Mouse (Mus musculus): ENCODE measurements around the gene Actr10. TPM values are rescaled to one million over a fixed set of nuclear protein-coding genes. Genes with fewer than 3 reads are reported as not detected.

Actr10 gene
- polyA plus RNA-seq, 1 experiment from 2014 or later: 226 TPM

DNA sequence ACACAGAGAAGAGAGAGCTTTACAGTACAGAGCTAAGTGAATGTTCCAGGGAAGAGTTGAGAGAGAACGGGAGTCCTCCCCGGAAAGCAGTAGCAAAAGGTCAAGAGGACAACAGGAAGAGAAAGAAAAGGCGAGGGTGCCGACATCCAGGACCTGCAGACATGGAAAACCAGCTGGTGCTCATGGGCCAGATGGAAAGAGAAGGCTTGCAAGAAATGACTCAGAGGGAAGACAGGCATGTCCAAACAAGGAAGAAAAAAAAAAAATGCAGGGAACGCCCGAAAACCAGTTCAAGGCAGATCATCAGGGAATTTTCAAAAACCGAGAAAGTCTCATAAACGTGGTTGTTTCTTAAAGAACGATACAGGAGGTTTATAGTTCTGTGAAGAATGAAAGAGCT is 30.8 kb upstream of the Actr10 start:
- no peak for ATAC-seq (ENCODE audit: insufficient number of reproducible peaks, insufficient read depth, low FRiP score, low read depth)
- Histone ChIP-seq H3K4me3 (ENCODE audit: low read depth, low read length) (no peak overlapping the region), H3K36me3 (ENCODE audit: control insufficient read depth, insufficient read depth, low read length) (0 out of 2 replicates have a peak, but pooled peaks cover 3% of the 10 kb centered on the region), H3K4me1 (ENCODE audit: control insufficient read depth, insufficient read depth, low read length) (no peaks in the 10 kb centered on the region), H3K4me2 (replicated peaks; ENCODE audit: low read depth, low read length) (no peak overlapping the region), H3K27me3 (ENCODE audit: control insufficient read depth, insufficient read depth, low read length) (no peaks in the 10 kb centered on the region), H3K9me3 (ENCODE audit: control insufficient read depth, low read depth, low read length) (no peaks in the 10 kb centered on the region; the same call in 1 of the 2 replicates), H3K9ac (replicated peaks; ENCODE audit: low read depth, low read length) (no peak overlapping the region), H3K27ac (ENCODE audit: low read length) (peak overlapping the region; percentile 44; the same call in 1 of the 2 replicates)
- 57% methylated on average over 9 of the region's 9 CpGs for WGBS

DNA sequence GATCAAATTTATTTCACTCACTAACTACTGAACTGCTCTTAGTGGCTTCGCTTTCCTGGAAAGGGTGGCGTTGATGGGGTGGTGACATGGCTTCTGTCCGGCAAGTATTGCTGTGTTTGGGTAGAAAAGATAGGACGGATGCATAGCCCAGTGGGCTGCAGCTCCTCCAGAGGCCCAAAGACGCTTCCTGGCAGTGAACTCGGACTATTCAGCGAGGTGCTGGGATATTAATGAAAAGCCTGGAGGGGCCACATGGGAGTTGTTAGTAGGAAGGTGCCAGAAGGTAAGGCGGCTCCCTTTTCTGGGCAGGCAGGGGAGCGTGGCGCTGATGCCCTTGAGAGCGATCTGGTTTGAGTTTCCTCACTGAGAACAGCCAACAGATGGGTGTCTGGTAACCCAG is 30.0 kb upstream of the Actr10 start:
- Histone ChIP-seq H3K9ac (replicated peaks; ENCODE audit: low read depth, low read length) (no peak overlapping the region), H3K4me3 (ENCODE audit: low read depth, low read length) (no peak overlapping the region), H3K4me1 (ENCODE audit: control insufficient read depth, insufficient read depth, low read length) (no peaks in the 10 kb centered on the region), H3K27me3 (ENCODE audit: control insufficient read depth, insufficient read depth, low read length) (no peaks in the 10 kb centered on the region), H3K27ac (ENCODE audit: low read length) (no peak overlapping the region), H3K4me2 (replicated peaks; ENCODE audit: low read depth, low read length) (no peak overlapping the region), H3K9me3 (ENCODE audit: control insufficient read depth, low read depth, low read length) (no peaks in the 10 kb centered on the region; the same call in 1 of the 2 replicates), H3K36me3 (ENCODE audit: control insufficient read depth, insufficient read depth, low read length) (0 out of 2 replicates have a peak, but pooled peaks cover 3% of the 10 kb centered on the region)
- ATAC-seq (ENCODE audit: insufficient number of reproducible peaks, insufficient read depth, low FRiP score, low read depth): no peak
- 88% methylated on average over 11 of the region's 11 CpGs for WGBS

DNA sequence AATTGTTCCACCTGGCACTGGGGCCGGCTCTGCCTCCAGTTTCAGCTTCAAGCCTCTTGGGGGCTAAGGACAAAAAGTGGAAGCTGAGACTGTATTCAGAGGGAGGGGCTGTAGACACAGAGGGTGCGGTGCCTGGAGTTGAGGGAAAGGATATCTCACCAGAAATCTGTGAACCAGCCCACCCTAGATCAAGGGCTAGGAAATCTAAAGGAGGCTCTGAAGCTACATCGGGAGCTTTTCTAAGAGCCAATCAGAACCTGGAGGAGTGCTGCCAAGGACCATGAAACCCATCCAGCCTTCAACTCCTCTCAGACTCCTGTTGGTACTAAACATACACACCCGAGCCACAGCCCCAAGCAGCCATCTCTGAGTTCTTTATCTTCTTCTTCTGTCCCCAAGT is 29.6 kb upstream of the Actr10 start:
- no peak overlapping the region for H3K27ac ChIP-seq (ENCODE audit: low read length)
- H3K4me1 ChIP-seq (ENCODE audit: control insufficient read depth, insufficient read depth, low read length): no peaks in the 10 kb centered on the region
- no peak overlapping the region for H3K9ac ChIP-seq (replicated peaks; ENCODE audit: low read depth, low read length)
- 0 out of 2 replicates have a peak, but pooled peaks cover 3% of the 10 kb centered on the region for H3K36me3 ChIP-seq (ENCODE audit: control insufficient read depth, insufficient read depth, low read length)
- 68% methylated on average over 4 of the region's 4 CpGs for WGBS
- H3K27me3 ChIP-seq (ENCODE audit: control insufficient read depth, insufficient read depth, low read length): no peaks in the 10 kb centered on the region
- H3K9me3 ChIP-seq (ENCODE audit: control insufficient read depth, low read depth, low read length): no peaks in the 10 kb centered on the region; the same call in 1 of the 2 replicates
- no peak for ATAC-seq (ENCODE audit: insufficient number of reproducible peaks, insufficient read depth, low FRiP score, low read depth)
- H3K4me2 ChIP-seq (replicated peaks; ENCODE audit: low read depth, low read length): no peak overlapping the region
- no peak overlapping the region for H3K4me3 ChIP-seq (ENCODE audit: low read depth, low read length)

DNA sequence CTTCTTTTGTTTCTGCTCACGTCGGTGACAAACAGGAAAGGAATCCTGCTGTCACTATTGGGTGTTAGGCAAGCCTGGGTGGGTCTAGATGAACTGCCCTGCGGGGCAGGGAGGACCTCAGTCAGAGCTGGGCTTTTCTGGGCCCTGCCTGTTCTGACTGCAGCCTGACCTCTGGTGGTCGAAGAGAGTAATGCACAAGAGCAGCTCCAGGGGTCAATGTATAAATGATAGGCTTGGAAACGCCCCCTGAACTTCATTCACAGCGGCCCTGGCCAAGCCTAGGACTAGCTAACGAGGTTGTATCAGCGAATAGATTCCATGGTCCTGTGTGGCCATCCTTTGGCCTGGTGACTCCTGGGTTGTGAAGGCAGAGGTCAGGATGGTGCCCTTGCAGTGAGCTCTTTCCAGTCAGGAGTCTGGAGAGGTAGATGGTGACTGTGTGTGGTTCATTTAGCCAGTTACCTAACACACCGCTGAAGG is 27.4 kb upstream of the Actr10 start:
- H3K27me3 ChIP-seq (ENCODE audit: control insufficient read depth, insufficient read depth, low read length): no peaks in the 10 kb centered on the region
- 0 out of 2 replicates have a peak, but pooled peaks have one; percentile 44 for ATAC-seq (ENCODE audit: insufficient number of reproducible peaks, insufficient read depth, low FRiP score, low read depth)
- H3K9ac ChIP-seq (replicated peaks; ENCODE audit: low read depth, low read length): no peak overlapping the region
- no peaks in the 10 kb centered on the region for H3K4me1 ChIP-seq (ENCODE audit: control insufficient read depth, insufficient read depth, low read length)
- H3K27ac ChIP-seq (ENCODE audit: low read length): no peak overlapping the region
- no peak overlapping the region for H3K4me3 ChIP-seq (ENCODE audit: low read depth, low read length)
- H3K4me2 ChIP-seq (replicated peaks; ENCODE audit: low read depth, low read length): no peak overlapping the region
- no peaks in the 10 kb centered on the region; the same call in 1 of the 2 replicates for H3K9me3 ChIP-seq (ENCODE audit: control insufficient read depth, low read depth, low read length)
- WGBS: 12% methylated on average over 9 of the region's 9 CpGs
- no peaks in the 10 kb centered on the region for H3K36me3 ChIP-seq (ENCODE audit: control insufficient read depth, insufficient read depth, low read length)

DNA sequence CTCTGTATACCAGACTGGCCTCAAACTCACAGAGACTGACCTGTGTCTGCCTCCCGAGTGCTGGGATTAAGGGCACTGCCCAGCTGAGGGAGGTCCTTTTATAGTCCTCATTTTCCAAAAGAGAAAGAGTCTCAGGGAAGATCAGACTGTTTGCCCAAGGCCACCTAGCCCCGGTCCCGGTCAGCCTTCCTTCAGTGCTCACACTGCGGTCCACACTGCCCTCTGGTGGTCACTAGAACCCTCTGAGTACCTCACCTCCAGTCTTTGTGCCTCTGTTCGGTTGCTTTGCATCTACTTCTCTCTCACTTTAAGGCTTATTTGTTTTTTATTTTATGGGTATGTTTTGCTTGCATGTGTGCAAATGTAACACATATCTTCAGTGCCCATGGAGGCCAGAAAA is 26.6 kb upstream of the Actr10 start:
- Histone ChIP-seq H3K4me2 (replicated peaks; ENCODE audit: low read depth, low read length) (no peak overlapping the region), H3K9me3 (ENCODE audit: control insufficient read depth, low read depth, low read length) (no peaks in the 10 kb centered on the region; the same call in 1 of the 2 replicates), H3K27me3 (ENCODE audit: control insufficient read depth, insufficient read depth, low read length) (no peaks in the 10 kb centered on the region), H3K9ac (replicated peaks; ENCODE audit: low read depth, low read length) (no peak overlapping the region), H3K4me3 (ENCODE audit: low read depth, low read length) (no peak overlapping the region), H3K27ac (ENCODE audit: low read length) (no peak overlapping the region), H3K4me1 (ENCODE audit: control insufficient read depth, insufficient read depth, low read length) (no peaks in the 10 kb centered on the region), H3K36me3 (ENCODE audit: control insufficient read depth, insufficient read depth, low read length) (no peaks in the 10 kb centered on the region)
- ATAC-seq (ENCODE audit: insufficient number of reproducible peaks, insufficient read depth, low FRiP score, low read depth): no peak; the same call in 1 of the 2 replicates
- 9% methylated on average over 5 of the region's 5 CpGs for WGBS

DNA sequence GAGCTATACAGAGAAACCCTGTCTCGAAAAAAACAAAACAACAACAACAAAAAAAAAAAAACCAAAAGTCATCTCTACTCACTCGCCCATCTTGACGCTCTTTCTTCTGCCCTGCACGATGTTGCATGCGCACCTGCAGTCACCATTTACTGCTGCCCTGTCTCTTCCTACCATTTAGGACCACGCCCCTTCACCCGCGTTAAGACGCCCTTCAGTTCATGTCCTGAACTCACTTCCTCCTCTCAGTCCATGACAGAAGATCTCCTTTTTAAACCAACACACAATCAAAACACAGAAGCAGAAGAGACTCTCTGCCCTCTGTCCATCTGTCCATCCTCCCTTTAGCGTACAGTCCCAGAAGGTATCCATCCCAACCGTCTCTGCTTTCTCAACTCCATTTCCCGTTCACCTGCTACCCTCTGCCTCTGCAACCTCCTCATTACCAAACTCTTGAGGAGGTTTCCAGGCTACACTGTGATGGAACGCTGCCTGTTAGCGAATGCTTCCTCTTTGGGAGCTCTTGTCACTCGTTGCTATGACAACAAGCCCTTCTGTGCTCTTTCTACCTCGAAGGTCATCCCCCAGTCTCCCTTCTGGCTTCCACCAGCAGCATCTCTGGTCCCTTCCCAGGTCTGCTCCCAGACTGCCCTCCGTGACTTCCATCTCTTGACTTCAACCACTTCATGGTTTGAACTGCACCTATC is 25.8 kb upstream of the Actr10 start:
- Histone ChIP-seq H3K36me3 (ENCODE audit: control insufficient read depth, insufficient read depth, low read length) (no peaks in the 10 kb centered on the region), H3K4me3 (ENCODE audit: low read depth, low read length) (no peak overlapping the region), H3K27ac (ENCODE audit: low read length) (no peak overlapping the region), H3K9me3 (ENCODE audit: control insufficient read depth, low read depth, low read length) (no peaks in the 10 kb centered on the region), H3K9ac (replicated peaks; ENCODE audit: low read depth, low read length) (no peak overlapping the region), H3K27me3 (ENCODE audit: control insufficient read depth, insufficient read depth, low read length) (no peaks in the 10 kb centered on the region), H3K4me1 (ENCODE audit: control insufficient read depth, insufficient read depth, low read length) (no peaks in the 10 kb centered on the region), H3K4me2 (replicated peaks; ENCODE audit: low read depth, low read length) (no peak overlapping the region)
- WGBS: 74% methylated on average over 17 of the region's 17 CpGs
- ATAC-seq (ENCODE audit: insufficient number of reproducible peaks, insufficient read depth, low FRiP score, low read depth): no peak

DNA sequence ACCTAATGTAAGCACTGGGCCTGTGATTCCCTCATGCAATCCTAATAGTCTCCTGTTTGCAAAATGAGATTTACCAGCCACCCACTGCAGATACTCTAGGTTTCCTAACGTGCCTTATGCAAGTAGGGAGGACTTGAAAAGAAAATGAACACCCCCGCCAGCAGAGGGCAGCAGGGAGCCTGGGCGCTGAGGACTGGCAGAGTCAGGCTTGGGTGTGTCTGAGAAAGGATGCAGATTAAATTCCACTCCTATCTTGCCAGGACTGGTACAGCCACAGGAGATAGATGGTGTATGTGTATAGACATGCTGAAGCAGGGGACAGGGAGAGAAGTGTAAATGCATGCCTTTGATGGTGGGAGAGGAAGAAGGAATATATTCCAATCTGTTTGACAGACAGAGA is 24.2 kb upstream of the Actr10 start:
- H3K4me1 ChIP-seq (ENCODE audit: control insufficient read depth, insufficient read depth, low read length): no peaks in the 10 kb centered on the region
- no peak overlapping the region for H3K4me3 ChIP-seq (ENCODE audit: low read depth, low read length)
- H3K27me3 ChIP-seq (ENCODE audit: control insufficient read depth, insufficient read depth, low read length): no peaks in the 10 kb centered on the region
- H3K9me3 ChIP-seq (ENCODE audit: control insufficient read depth, low read depth, low read length): no peaks in the 10 kb centered on the region
- no peak for ATAC-seq (ENCODE audit: insufficient number of reproducible peaks, insufficient read depth, low FRiP score, low read depth)
- no peak overlapping the region for H3K9ac ChIP-seq (replicated peaks; ENCODE audit: low read depth, low read length)
- H3K27ac ChIP-seq (ENCODE audit: low read length): no peak overlapping the region
- WGBS: 57% methylated on average over 3 of the region's 3 CpGs
- no peak overlapping the region for H3K4me2 ChIP-seq (replicated peaks; ENCODE audit: low read depth, low read length)
- no peaks in the 10 kb centered on the region for H3K36me3 ChIP-seq (ENCODE audit: control insufficient read depth, insufficient read depth, low read length)

DNA sequence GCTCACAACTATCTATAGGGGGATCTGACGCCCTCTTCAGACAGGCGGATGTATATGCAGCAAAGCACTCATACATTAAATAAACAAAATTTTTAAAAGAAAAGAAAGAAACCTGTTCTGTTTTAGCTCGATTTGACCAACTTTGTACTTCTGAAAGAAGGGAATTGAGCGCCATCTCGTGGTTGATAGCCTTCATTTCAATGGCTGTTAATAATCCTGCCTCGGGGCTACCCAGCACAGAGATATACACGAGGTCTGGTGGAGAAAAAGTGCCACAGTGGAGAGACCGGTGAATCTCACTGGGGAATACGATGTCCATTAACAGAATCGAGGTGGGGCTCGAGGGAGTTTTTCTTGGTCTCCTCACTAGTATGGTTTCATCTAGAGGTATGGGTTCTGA is 23.3 kb upstream of the Actr10 start:
- H3K27me3 ChIP-seq (ENCODE audit: control insufficient read depth, insufficient read depth, low read length): no peaks in the 10 kb centered on the region
- no peaks in the 10 kb centered on the region for H3K9me3 ChIP-seq (ENCODE audit: control insufficient read depth, low read depth, low read length)
- no peak overlapping the region for H3K4me3 ChIP-seq (ENCODE audit: low read depth, low read length)
- no peaks in the 10 kb centered on the region for H3K4me1 ChIP-seq (ENCODE audit: control insufficient read depth, insufficient read depth, low read length)
- WGBS: 52% methylated on average over 11 of the region's 11 CpGs
- no peak overlapping the region for H3K27ac ChIP-seq (ENCODE audit: low read length)
- no peak for ATAC-seq (ENCODE audit: insufficient number of reproducible peaks, insufficient read depth, low FRiP score, low read depth)
- no peak overlapping the region for H3K4me2 ChIP-seq (replicated peaks; ENCODE audit: low read depth, low read length)
- no peak overlapping the region for H3K9ac ChIP-seq (replicated peaks; ENCODE audit: low read depth, low read length)
- H3K36me3 ChIP-seq (ENCODE audit: control insufficient read depth, insufficient read depth, low read length): no peaks in the 10 kb centered on the region
